Comparison of ENCODE assay signal across 8 mouse cellular contexts in genomic region chr5:139732634-139733107, GRCm38 (mm10). TPM values are rescaled to one million over a fixed set of nuclear protein-coding genes. Genes with fewer than 3 reads are reported as not detected.
DNase-seq lines count a peak whose midpoint lies in the region; ATAC-seq and TF ChIP-seq lines count a peak whose summit lies in the region.

No protein-coding gene starts in this region.

- peak overlapping the region; percentile 26 for H3K4me2 ChIP-seq in CH12.LX (ENCODE audit: insufficient read depth, low read depth, poor library complexity, severe bottlenecking)
- peak overlapping the region; percentile 32; the same call in 1 of the 2 replicates for H3K4me2 ChIP-seq in stomach, embryonic 15.5 days
- H3K4me2 ChIP-seq in hindbrain, postnatal 0 days (ENCODE audit: low read depth, low read length), result no peak overlapping the region

- intact Hi-C loops in heart, postnatal 36 days (cut with DNase I), result no loop called here

- peak; percentile 58 for TF ChIP-seq EP300 in CH12.LX (IDR thresholded peaks at IDR 0.05; ENCODE audit: low read length)

- dilution Hi-C loops in CH12.LX (cut with MboI; ENCODE audit: extremely low pct_ligation_motif_present, extremely low pct_unique_long_range_greater_than_20kb, low sequenced_read_pairs), result no loop called here

- peak; percentile 67 for DNase-seq in CH12.LX (ENCODE audit: extremely low read depth)
- peak; percentile 63 to 77 for DNase-seq in adrenal gland, postnatal 36 days
- peak; percentile 51 to 58 for DNase-seq in heart, postnatal 36 days
- DNase-seq in liver, adult 2 months (ENCODE audit: extremely low read depth, low read depth, low spot score), result no peak
- DNase-seq in layer of hippocampus, postnatal 10 days (ENCODE audit: low spot score in 2 of 2), result no peak
- no peak for DNase-seq in cerebellum, adult 9-11 months
- no peak for DNase-seq in hindbrain, postnatal 0 days (ENCODE audit: low spot score)

- in situ Hi-C loops in CH12.LX (cut with MboI; ENCODE audit: low pct_ligation_motif_present, low pct_unique_long_range_greater_than_20kb, low sequenced_read_pairs), result no loop called here

- peaks cover 25 to 86% of the 10 kb centered on the region in 2 experiments for H3K4me1 ChIP-seq in CH12.LX (ENCODE audit: control insufficient read depth in 1 of 2, insufficient read depth in 2 of 2)
- peaks cover 10% of the 10 kb centered on the region for H3K4me1 ChIP-seq in liver, adult 2 months (ENCODE audit: control insufficient read depth, insufficient read depth, low read length)
- H3K4me1 ChIP-seq in stomach, embryonic 15.5 days, result peaks cover 55% of the 10 kb centered on the region
- H3K4me1 ChIP-seq in hindbrain, postnatal 0 days (ENCODE audit: insufficient read depth, low read length), result peaks cover 37% of the 10 kb centered on the region

- H3K27ac ChIP-seq in CH12.LX (ENCODE audit: insufficient read depth, low read depth), result peak overlapping the region; percentile 23
- H3K27ac ChIP-seq in liver, adult 2 months (replicated peaks; ENCODE audit: insufficient read depth, low read depth, low read length), result peak overlapping the region; percentile 80
- peak overlapping the region; percentile 75 for H3K27ac ChIP-seq in stomach, embryonic 15.5 days
- no peak overlapping the region for H3K27ac ChIP-seq in hindbrain, postnatal 0 days

- H3K27me3 ChIP-seq in CH12.LX (replicated peaks), result no peaks in the 10 kb centered on the region
- H3K27me3 ChIP-seq in liver, adult 2 months (ENCODE audit: control insufficient read depth, insufficient read depth, low read length), result no peaks in the 10 kb centered on the region
- no peaks in the 10 kb centered on the region for H3K27me3 ChIP-seq in stomach, embryonic 15.5 days (replicated peaks)
- no peaks in the 10 kb centered on the region for H3K27me3 ChIP-seq in hindbrain, postnatal 0 days (ENCODE audit: insufficient read depth, low read length)

- TF ChIP-seq CTCF in CH12.LX (conservative IDR thresholded peaks at IDR 0.05 in 1 of 2, IDR thresholded peaks at IDR 0.05 in 1 of 2; ENCODE audit: low read depth in 2 of 2, low read length in 2 of 2), result no peak
- no peak for TF ChIP-seq CTCF in liver, adult 2 months (IDR thresholded peaks at IDR 0.05; ENCODE audit: low read depth, low read length)
- no peak for TF ChIP-seq CTCF in hindbrain, postnatal 0 days (IDR thresholded peaks at IDR 0.05; ENCODE audit: low read depth)

- ATAC-seq in stomach, embryonic 15.5 days (ENCODE audit: insufficient read depth, low FRiP score, low read depth), result peak; percentile 42
- ATAC-seq in hindbrain, postnatal 0 days, result no peak

- H3K9ac ChIP-seq in CH12.LX (ENCODE audit: insufficient read depth, low read depth), result no peak overlapping the region; the same call in 1 of the 2 replicates
- peak overlapping the region; percentile 22; the same call in 1 of the 2 replicates for H3K9ac ChIP-seq in liver, adult 2 months (ENCODE audit: low read depth, low read length)
- H3K9ac ChIP-seq in stomach, embryonic 15.5 days, result no peak overlapping the region
- no peak overlapping the region for H3K9ac ChIP-seq in hindbrain, postnatal 0 days (replicated peaks; ENCODE audit: low read length)

- peak; percentile 41; the same call in 1 of the 2 replicates for TF ChIP-seq POLR2A in CH12.LX (IDR thresholded peaks at IDR 0.05; ENCODE audit: low read depth, low read length)
- TF ChIP-seq POLR2A in liver, adult 2 months (IDR thresholded peaks at IDR 0.05; ENCODE audit: extremely low read depth, insufficient read depth, low read length), result no peak

- H3K4me3 ChIP-seq in CH12.LX (replicated peaks in 1 of 3; ENCODE audit: low read depth in 2 of 3, low read length in 2 of 3, poor library complexity in 1 of 3), result peak overlapping the region in 2 of 3 experiments; percentile 5 to 40
- H3K4me3 ChIP-seq in liver, adult 2 months (ENCODE audit: insufficient read depth, low read depth, low read length), result peak overlapping the region; percentile 34; the same call in 1 of the 2 replicates
- H3K4me3 ChIP-seq in stomach, embryonic 15.5 days (replicated peaks), result no peak overlapping the region
- no peak overlapping the region for H3K4me3 ChIP-seq in hindbrain, postnatal 0 days (ENCODE audit: low read length)

- WGBS in liver, adult 2 months, result 44% methylated on average over 11 of the region's 11 CpGs
- 37% methylated on average over 11 of the region's 11 CpGs for WGBS in stomach, embryonic 15.5 days
- 67% methylated on average over 11 of the region's 11 CpGs for WGBS in hindbrain, postnatal 0 days

- H3K36me3 ChIP-seq in CH12.LX (replicated peaks in 1 of 2; ENCODE audit: control insufficient read depth in 1 of 2, insufficient read depth in 1 of 2, low read length in 1 of 2), result peaks cover 0 to 6% of the 10 kb centered on the region in 2 experiments
- no peaks in the 10 kb centered on the region for H3K36me3 ChIP-seq in liver, adult 2 months (ENCODE audit: control insufficient read depth, insufficient read depth, low read length)
- H3K36me3 ChIP-seq in stomach, embryonic 15.5 days, result no peaks in the 10 kb centered on the region
- no peaks in the 10 kb centered on the region for H3K36me3 ChIP-seq in hindbrain, postnatal 0 days (ENCODE audit: insufficient read depth, low read length)

- H3K9me3 ChIP-seq in CH12.LX (replicated peaks; ENCODE audit: low read length), result no peaks in the 10 kb centered on the region
- no peaks in the 10 kb centered on the region for H3K9me3 ChIP-seq in stomach, embryonic 15.5 days
- H3K9me3 ChIP-seq in hindbrain, postnatal 0 days (ENCODE audit: low read length), result no peaks in the 10 kb centered on the region

- TF ChIP-seq RAD21 in CH12.LX (IDR thresholded peaks at IDR 0.05; ENCODE audit: low read depth, low read length), result no peak

- no peaks in the 10 kb centered on the region for H3K79me2 ChIP-seq in CH12.LX (replicated peaks; ENCODE audit: control insufficient read depth, extremely low read depth, insufficient read depth, poor library complexity, severe bottlenecking)
- 0 out of 2 replicates have a peak, but pooled peaks cover 4% of the 10 kb centered on the region for H3K79me2 ChIP-seq in liver, adult 2 months (ENCODE audit: control insufficient read depth, insufficient read depth, low read length)

TF ChIP-seq in CH12.LX, 34 proteins besides CTCF, POLR2A, EP300 and RAD21 (continues in another document):
- TF ChIP-seq ZKSCAN1 (IDR thresholded peaks at IDR 0.05; ENCODE audit: borderline replicate concordance, low read depth, low read length) (no peak), POLR2AphosphoS2 (IDR thresholded peaks at IDR 0.05; ENCODE audit: low read depth, low read length) (no peak), ELF1 (IDR thresholded peaks at IDR 0.05; ENCODE audit: low read depth, low read length) (peak; percentile 64), SIN3A (IDR thresholded peaks at IDR 0.05; ENCODE audit: low read length) (peak; percentile 58; the same call in 1 of the 2 replicates), ZNF384 (IDR thresholded peaks at IDR 0.05; ENCODE audit: low read depth, low read length) (no peak), TBP (conservative IDR thresholded peaks at IDR 0.05; ENCODE audit: low read depth, low read length) (no peak), MEF2A (IDR thresholded peaks at IDR 0.05; ENCODE audit: borderline replicate concordance, low read depth, low read length) (no peak), GABPA (IDR thresholded peaks at IDR 0.05; ENCODE audit: insufficient replicate concordance, low read depth, low read length) (no peak), TCF12 (IDR thresholded peaks at IDR 0.05; ENCODE audit: low read depth, low read length) (peak; percentile 72; the same call in 1 of the 2 replicates), ZMIZ1 (IDR thresholded peaks at IDR 0.05; ENCODE audit: low read depth, low read length) (peak; percentile 45; the same call in 1 of the 2 replicates), ZC3H11A (IDR thresholded peaks at IDR 0.05; ENCODE audit: low read depth, low read length) (no peak), HCFC1 (IDR thresholded peaks at IDR 0.05; ENCODE audit: low read depth, low read length) (peak; percentile 45; the same call in 1 of the 2 replicates)

RNA-seq across cellular contexts. Expression of gene Micall2, which starts 3.5 kb away (rescaled TPM):
- total RNA-seq in CH12.LX (2012; rRNA removed) (1.7 and 2.1 TPM in 2 replicates), CH12.LX (2014; rRNA removed) (1.2 and 1.3 TPM in 2 replicates)
- 1.7 and 3.0 TPM in 2 replicates for polyA plus RNA-seq in CH12.LX (2012; ENCODE audit: insufficient read length, low read depth)
- 10 to 100 TPM; 10.5 to 11.2 TPM for total RNA-seq in adrenal gland, postnatal 36 days (2021)
- total RNA-seq in heart, postnatal 36 days (2021), result 1 to 10 TPM; 2.4 to 2.8 TPM
- 1.1 and 1.3 TPM in 2 replicates for total RNA-seq in liver, adult 2 months (2014; rRNA removed)
- 0.86 and 1.2 TPM in 2 replicates for polyA plus RNA-seq in liver, adult 2 months (2012; rRNA removed)
- polyA plus RNA-seq in stomach, embryonic 15.5 days (2015; fragmentation: Nextera tagmentation; extraction: Ambion mirVana), result 6.4 and 7.7 TPM in 2 replicates
- 1 to 10 TPM; 3.5 to 4.3 TPM for total RNA-seq in layer of hippocampus, postnatal 10 days (2021)
- 11.0 and 13.9 TPM in 2 replicates for total RNA-seq in hindbrain, postnatal 0 days (2014; rRNA removed)
- polyA plus RNA-seq in hindbrain, postnatal 0 days (2015; fragmentation: Nextera tagmentation; extraction: Ambion mirVana), result 8.8 and 10.7 TPM in 2 replicates

RNA-seq across cellular contexts. Expression of gene Ints1, which starts 42.8 kb away (rescaled TPM):
- total RNA-seq in CH12.LX (2012; rRNA removed), result 88.2 and 94.0 TPM in 2 replicates
- 19.8 and 23.2 TPM in 2 replicates for total RNA-seq in CH12.LX (2014; rRNA removed)
- polyA plus RNA-seq in CH12.LX (2012; ENCODE audit: insufficient read length, low read depth), result 47.4 and 72.1 TPM in 2 replicates
- total RNA-seq in adrenal gland, postnatal 36 days (2021), result 10 to 100 TPM; 51.3 to 54.3 TPM
- total RNA-seq in heart, postnatal 36 days (2021), result 10 to 100 TPM; 40.4 to 42.7 TPM
- 10.0 and 14.2 TPM in 2 replicates for total RNA-seq in liver, adult 2 months (2014; rRNA removed)
- 23.1 and 25.2 TPM in 2 replicates for polyA plus RNA-seq in liver, adult 2 months (2012; rRNA removed)
- 19.2 and 21.3 TPM in 2 replicates for polyA plus RNA-seq in stomach, embryonic 15.5 days (2015; fragmentation: Nextera tagmentation; extraction: Ambion mirVana)
- total RNA-seq in layer of hippocampus, postnatal 10 days (2021), result 10 to 100 TPM; 91.7 to 93.3 TPM
- 126 and 158 TPM in 2 replicates for total RNA-seq in hindbrain, postnatal 0 days (2014; rRNA removed)
- polyA plus RNA-seq in hindbrain, postnatal 0 days (2015; fragmentation: Nextera tagmentation; extraction: Ambion mirVana), result 23.2 and 24.3 TPM in 2 replicates

RNA-seq across cellular contexts. Expression of gene Mafk, which starts 58.6 kb away (rescaled TPM):
- 16.4 and 20.0 TPM in 2 replicates for total RNA-seq in CH12.LX (2012; rRNA removed)
- 23.6 and 23.8 TPM in 2 replicates for total RNA-seq in CH12.LX (2014; rRNA removed)
- polyA plus RNA-seq in CH12.LX (2012; ENCODE audit: insufficient read length, low read depth), result 24.1 and 24.7 TPM in 2 replicates
- total RNA-seq in adrenal gland, postnatal 36 days (2021), result 10 to 100 TPM; 31.2 to 45.8 TPM
- 10 to 100 TPM; 36.9 to 37.7 TPM for total RNA-seq in heart, postnatal 36 days (2021)
- total RNA-seq in liver, adult 2 months (2014; rRNA removed), result 11.5 and 12.5 TPM in 2 replicates
- polyA plus RNA-seq in liver, adult 2 months (2012; rRNA removed), result 6.3 and 7.0 TPM in 2 replicates
- 16.1 and 18.3 TPM in 2 replicates for polyA plus RNA-seq in stomach, embryonic 15.5 days (2015; fragmentation: Nextera tagmentation; extraction: Ambion mirVana)
- total RNA-seq in layer of hippocampus, postnatal 10 days (2021), result 10 to 100 TPM; 10.3 to 10.4 TPM
- 12.9 and 13.1 TPM in 2 replicates for total RNA-seq in hindbrain, postnatal 0 days (2014; rRNA removed)
- 6.5 and 7.0 TPM in 2 replicates for polyA plus RNA-seq in hindbrain, postnatal 0 days (2015; fragmentation: Nextera tagmentation; extraction: Ambion mirVana)

Comparison
In these comparisons a context has a peak if more than half of its experiments do, and no peak if none do; other contexts are left out.
1. DNase-seq: peak in CH12.LX (single experiment), adrenal gland, postnatal 36 days (2 of 2) and heart, postnatal 36 days (2 of 2); none in liver, adult 2 months (single experiment), layer of hippocampus, postnatal 10 days (0 of 2), cerebellum, adult 9-11 months (single experiment) and hindbrain, postnatal 0 days (single experiment).
2. H3K4me3 ChIP-seq: peak in CH12.LX (2 of 3) and liver, adult 2 months (single experiment); none in stomach, embryonic 15.5 days (single experiment) and hindbrain, postnatal 0 days (single experiment).